Mouse (Mus musculus): Measurements from ENCODE around the gene Tyrp1. TPM values are rescaled to one million over a fixed set of nuclear protein-coding genes. Genes with fewer than 3 reads are reported as not detected.
A peak's percentile ranks its signal among the peaks of the same experiment; 100 is the strongest.

Gene Tyrp1
- 0.24 TPM in 1 of 2 replicates, not detected in the other for polyA plus RNA-seq (2015; fragmentation: Nextera tagmentation; extraction: Ambion mirVana)

DNA sequence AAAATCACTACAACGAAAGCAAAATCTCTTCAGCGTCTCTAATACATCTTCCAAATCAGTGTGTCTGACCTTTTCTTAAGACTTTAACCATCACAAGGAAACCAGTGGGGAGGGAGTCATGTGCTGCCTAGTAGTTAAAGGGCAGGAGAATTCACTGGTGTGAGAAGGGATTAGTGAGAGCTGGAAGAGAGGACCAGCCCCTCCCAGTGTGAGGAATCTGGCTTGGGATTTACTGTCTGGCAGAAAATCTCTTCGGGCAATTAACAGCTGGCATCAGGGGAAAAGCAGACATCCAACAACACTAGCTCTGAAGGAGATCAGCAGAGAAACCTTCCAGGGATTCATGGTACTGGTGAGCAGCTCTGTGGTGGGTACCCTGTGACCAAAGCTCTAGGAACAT, at the start of gene Tyrp1:
Gene Tyrp1 (plus strand): TSS at position 74 of the 400 bp plus-strand sequence.
- WGBS: 66% methylated on average over 3 of the region's 3 CpGs
- ATAC-seq (ENCODE audit: low read depth): no peak
- Histone ChIP-seq H3K4me2 (no peak within 1 kb of the TSS), H3K27ac (replicated peaks) (no peak within 1 kb of the TSS), H3K9ac (no peak within 1 kb of the TSS), H3K9me3 (no peaks in the 10 kb centered on the region), H3K27me3 (no peaks in the 10 kb centered on the region), H3K4me3 (no peak within 1 kb of the TSS), H3K36me3 (no peaks in the 10 kb centered on the region), H3K4me1 (replicated peaks) (no peaks in the 10 kb centered on the region)

DNA sequence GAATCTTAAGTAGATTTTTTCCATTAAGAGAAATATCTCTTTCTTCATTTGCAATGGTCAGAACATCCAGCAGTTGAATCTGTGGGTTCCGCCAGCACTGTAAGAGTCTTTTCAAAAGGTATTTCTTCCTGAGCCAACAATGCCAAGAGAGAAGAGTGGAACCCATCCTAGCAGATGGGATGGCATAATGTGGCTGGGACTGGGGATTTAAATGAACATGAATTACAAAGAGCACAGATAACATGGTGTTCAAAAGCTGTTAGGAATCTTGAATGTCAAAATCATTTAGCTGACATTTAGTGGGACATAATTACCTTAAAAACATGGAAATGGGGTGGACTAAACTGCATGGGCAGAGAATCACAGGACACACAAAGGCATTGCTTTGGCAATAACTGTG, 45.6 kb upstream of the Tyrp1 start:
- Histone ChIP-seq H3K4me2 (no peak overlapping the region), H3K9me3 (no peaks in the 10 kb centered on the region), H3K4me3 (no peak overlapping the region), H3K9ac (no peak overlapping the region), H3K36me3 (no peaks in the 10 kb centered on the region), H3K4me1 (replicated peaks) (no peaks in the 10 kb centered on the region), H3K27ac (replicated peaks) (0 out of 2 replicates have a peak overlapping the region, but pooled peaks have one; percentile 23), H3K27me3 (no peaks in the 10 kb centered on the region)
- 70% methylated on average over 1 of the region's 1 CpGs for WGBS
- no peak for ATAC-seq (ENCODE audit: low read depth)

GRCm38 (mm10) chr4:80819511-80819910, 14.4 kb upstream of the Tyrp1 start:
- Histone ChIP-seq H3K4me2 (no peak overlapping the region), H3K9me3 (no peaks in the 10 kb centered on the region), H3K9ac (no peak overlapping the region), H3K4me3 (no peak overlapping the region), H3K27ac (replicated peaks) (no peak overlapping the region), H3K36me3 (no peaks in the 10 kb centered on the region), H3K4me1 (replicated peaks) (no peaks in the 10 kb centered on the region), H3K27me3 (no peaks in the 10 kb centered on the region)
- ATAC-seq (ENCODE audit: low read depth): no peak

GRCm38 (mm10) chr4:80821945-80822344, 12.0 kb upstream of the Tyrp1 start:
- 87% methylated on average over 3 of the region's 3 CpGs for WGBS

DNA sequence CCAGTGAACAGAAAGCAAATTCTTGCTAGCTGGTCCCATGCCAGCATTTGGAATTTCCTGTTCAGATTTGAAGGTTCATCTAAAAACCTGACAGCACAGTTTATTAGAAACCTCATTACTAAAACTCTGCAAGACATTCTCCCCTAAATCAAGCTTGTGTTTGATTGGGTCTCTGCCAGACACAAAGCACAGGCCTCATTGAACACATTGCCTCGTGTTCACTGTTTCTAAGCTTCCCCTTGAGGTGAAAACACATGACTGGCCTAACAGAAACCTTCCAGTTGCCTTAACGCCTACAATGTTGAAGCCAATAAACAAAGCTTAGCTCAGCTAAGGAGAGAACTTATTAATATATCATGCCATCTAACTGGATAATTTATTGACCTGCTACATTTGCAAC, 5.7 kb upstream of the Tyrp1 start:
- 39% methylated on average over 2 of the region's 2 CpGs for WGBS
- Histone ChIP-seq H3K36me3 (no peaks in the 10 kb centered on the region), H3K4me2 (no peak overlapping the region), H3K9me3 (no peaks in the 10 kb centered on the region), H3K27ac (replicated peaks) (no peak overlapping the region), H3K4me1 (replicated peaks) (no peaks in the 10 kb centered on the region), H3K4me3 (no peak overlapping the region), H3K9ac (no peak overlapping the region), H3K27me3 (no peaks in the 10 kb centered on the region)
- ATAC-seq (ENCODE audit: low read depth): no peak

More at GRCm38 (mm10) chr4:80821945-80822344, 12.0 kb upstream of the Tyrp1 start:
- no peak overlapping the region for H3K4me3 ChIP-seq
- H3K4me2 ChIP-seq: no peak overlapping the region
- H3K9ac ChIP-seq: no peak overlapping the region
- H3K36me3 ChIP-seq: no peaks in the 10 kb centered on the region
- no peaks in the 10 kb centered on the region for H3K9me3 ChIP-seq
- H3K27me3 ChIP-seq: no peaks in the 10 kb centered on the region
- H3K27ac ChIP-seq (replicated peaks): no peak overlapping the region
- no peaks in the 10 kb centered on the region for H3K4me1 ChIP-seq (replicated peaks)
- no peak for ATAC-seq (ENCODE audit: low read depth)

DNA sequence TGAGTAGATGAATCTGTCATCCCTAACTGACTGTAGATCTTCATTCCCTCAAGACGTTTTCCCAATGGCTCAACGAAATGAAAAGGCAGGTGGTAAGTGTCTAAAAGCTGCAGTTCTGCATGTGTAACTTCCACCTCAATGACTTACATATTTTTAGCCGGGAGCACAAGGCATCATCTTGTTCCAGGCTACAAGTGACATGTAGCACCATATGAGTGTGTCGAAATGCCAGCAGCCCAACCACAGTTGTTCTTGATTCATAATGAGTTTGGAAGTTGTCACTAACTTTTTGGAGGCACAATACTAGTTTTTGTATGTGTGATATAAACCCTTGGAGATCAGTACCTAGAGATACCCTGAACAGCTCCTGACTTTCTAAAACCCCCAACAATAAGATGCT, 5.4 kb downstream of the Tyrp1 start:
- no peak overlapping the region for H3K4me3 ChIP-seq
- no peaks in the 10 kb centered on the region for H3K9me3 ChIP-seq
- no peak overlapping the region for H3K27ac ChIP-seq (replicated peaks)
- H3K9ac ChIP-seq: no peak overlapping the region
- WGBS: 81% methylated on average over 4 of the region's 4 CpGs
- H3K4me1 ChIP-seq (replicated peaks): no peaks in the 10 kb centered on the region
- no peak for ATAC-seq (ENCODE audit: low read depth)
- H3K36me3 ChIP-seq: no peaks in the 10 kb centered on the region
- H3K4me2 ChIP-seq: no peak overlapping the region
- no peaks in the 10 kb centered on the region for H3K27me3 ChIP-seq

DNA sequence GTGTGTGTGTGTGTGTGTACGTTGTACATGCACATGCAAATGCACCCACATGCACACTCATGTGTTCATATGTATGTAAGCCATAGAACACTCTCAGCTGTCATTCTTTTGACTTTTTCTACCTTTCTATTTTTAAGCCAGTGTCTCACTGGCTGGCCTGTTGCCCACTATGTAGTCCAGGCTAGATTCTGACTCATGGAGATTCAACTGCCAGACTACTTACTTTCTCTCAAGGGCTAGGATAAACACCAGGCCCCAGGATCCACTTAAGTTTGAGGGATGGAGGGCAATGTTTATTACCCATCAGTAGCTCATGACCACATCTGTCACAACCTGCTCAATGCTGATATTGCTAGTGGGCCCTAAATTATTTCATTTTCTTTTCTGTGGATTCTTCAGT, 8.1 kb downstream of the Tyrp1 start:
- Histone ChIP-seq H3K27me3 (no peaks in the 10 kb centered on the region), H3K4me2 (no peak overlapping the region), H3K4me3 (no peak overlapping the region), H3K9me3 (no peaks in the 10 kb centered on the region), H3K4me1 (replicated peaks) (no peaks in the 10 kb centered on the region), H3K27ac (replicated peaks) (no peak overlapping the region), H3K9ac (no peak overlapping the region), H3K36me3 (no peaks in the 10 kb centered on the region)
- ATAC-seq (ENCODE audit: low read depth): no peak
- WGBS: 71% methylated on average over 1 of the region's 1 CpGs

DNA sequence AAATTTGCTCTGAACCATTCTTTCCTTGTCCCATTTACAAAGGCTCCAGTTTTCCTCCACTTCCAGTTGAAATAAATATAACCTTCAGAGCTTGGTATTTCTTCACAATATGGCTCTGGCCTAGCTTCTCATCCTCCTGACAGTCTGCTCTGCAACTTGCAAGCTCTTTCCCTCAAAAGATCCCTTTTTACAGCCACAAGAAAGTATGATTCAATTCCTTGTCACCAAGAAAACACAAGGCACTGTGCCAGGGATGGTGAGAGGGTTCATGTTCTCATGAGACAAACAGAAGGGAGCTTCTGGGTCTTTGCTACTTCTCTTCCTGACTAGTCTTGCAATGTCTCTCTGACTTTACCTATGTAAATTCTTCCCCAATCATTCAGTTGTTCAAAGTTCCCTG, 9.8 kb downstream of the Tyrp1 start:
- ATAC-seq (ENCODE audit: low read depth): no peak
- Histone ChIP-seq H3K9ac (no peak overlapping the region), H3K9me3 (no peaks in the 10 kb centered on the region), H3K27me3 (no peaks in the 10 kb centered on the region), H3K36me3 (no peaks in the 10 kb centered on the region), H3K4me2 (no peak overlapping the region), H3K27ac (replicated peaks) (no peak overlapping the region), H3K4me1 (replicated peaks) (no peaks in the 10 kb centered on the region), H3K4me3 (no peak overlapping the region)

GRCm38 (mm10) chr4:80846052-80846451, 12.1 kb downstream of the Tyrp1 start:
- H3K4me3 ChIP-seq: no peak overlapping the region
- H3K9ac ChIP-seq: no peak overlapping the region
- no peaks in the 10 kb centered on the region for H3K4me1 ChIP-seq (replicated peaks)
- 81% methylated on average over 3 of the region's 3 CpGs for WGBS
- no peak overlapping the region for H3K4me2 ChIP-seq
- no peaks in the 10 kb centered on the region for H3K36me3 ChIP-seq
- ATAC-seq (ENCODE audit: low read depth): no peak
- H3K9me3 ChIP-seq: no peaks in the 10 kb centered on the region
- no peak overlapping the region for H3K27ac ChIP-seq (replicated peaks)
- H3K27me3 ChIP-seq: no peaks in the 10 kb centered on the region

DNA sequence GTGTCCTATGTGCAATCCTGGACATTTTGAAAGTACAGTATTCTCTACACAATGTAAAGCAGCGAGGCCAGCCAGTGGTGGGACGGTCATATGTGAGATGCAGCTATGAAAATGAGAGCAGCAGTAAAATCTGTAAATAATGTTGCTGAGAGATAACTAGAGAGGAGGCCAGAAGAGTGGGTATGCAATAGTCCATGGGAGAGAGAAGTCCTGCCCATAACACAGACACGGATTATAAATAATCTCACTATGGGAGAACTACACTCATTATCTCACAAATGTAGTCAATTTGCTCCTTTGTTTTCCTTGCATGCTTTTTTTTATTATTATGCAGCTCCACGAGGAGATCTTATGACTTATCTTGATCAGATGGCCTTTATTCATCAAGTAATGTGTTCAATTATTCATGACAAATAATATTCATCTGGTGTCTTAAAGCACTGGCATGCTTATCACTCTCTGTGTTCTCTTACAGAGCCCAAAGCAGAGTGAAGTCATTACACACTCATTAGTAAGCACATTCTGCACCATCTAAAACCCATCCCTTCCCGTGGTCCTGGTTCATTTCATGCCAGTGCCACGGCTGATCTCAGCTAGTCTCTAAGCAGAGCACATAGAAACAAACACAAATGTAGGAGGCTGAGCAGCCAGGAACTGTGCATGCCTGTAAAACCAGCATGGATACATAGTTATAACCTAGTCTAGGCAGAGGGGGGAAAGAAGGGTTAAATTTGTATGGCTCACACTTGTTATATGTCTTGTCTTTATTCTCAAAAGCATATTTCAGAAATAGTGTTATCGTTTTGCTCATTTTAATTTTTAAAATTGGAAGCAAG, 18.9 kb downstream of the Tyrp1 start:
- Histone ChIP-seq H3K9me3 (no peaks in the 10 kb centered on the region), H3K4me2 (no peak overlapping the region), H3K27me3 (no peaks in the 10 kb centered on the region), H3K9ac (no peak overlapping the region), H3K4me3 (no peak overlapping the region), H3K36me3 (no peaks in the 10 kb centered on the region), H3K4me1 (replicated peaks) (no peaks in the 10 kb centered on the region), H3K27ac (replicated peaks) (no peak overlapping the region)
- WGBS: 59% methylated on average over 7 of the region's 7 CpGs
- ATAC-seq (ENCODE audit: low read depth): peak; percentile 71

DNA sequence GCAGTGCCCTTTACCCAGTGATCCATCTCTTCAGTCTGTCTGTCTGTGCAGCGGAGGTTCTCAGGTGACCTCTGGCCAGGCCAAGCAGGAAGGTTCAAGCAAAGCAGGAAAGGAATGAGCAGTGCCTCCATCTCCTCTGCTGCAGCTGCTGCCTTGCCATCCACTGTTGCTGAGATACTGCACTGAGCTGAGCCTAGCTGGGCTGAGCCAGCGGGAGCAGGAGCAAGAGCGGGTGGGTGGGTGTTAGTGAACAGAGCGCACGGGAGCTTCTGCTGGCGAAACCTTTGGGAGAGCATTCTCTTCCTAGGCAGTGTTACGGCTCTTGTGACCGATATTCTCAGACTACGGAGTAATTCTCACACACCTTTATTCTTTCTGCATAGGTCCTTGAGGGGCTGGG, 21.6 kb downstream of the Tyrp1 start:
- Histone ChIP-seq H3K4me2 (no peak overlapping the region), H3K27me3 (no peaks in the 10 kb centered on the region), H3K4me3 (no peak overlapping the region), H3K36me3 (no peaks in the 10 kb centered on the region), H3K27ac (replicated peaks) (no peak overlapping the region), H3K4me1 (replicated peaks) (no peaks in the 10 kb centered on the region), H3K9me3 (no peaks in the 10 kb centered on the region), H3K9ac (no peak overlapping the region)
- ATAC-seq (ENCODE audit: low read depth): no peak
- WGBS: 84% methylated on average over 9 of the region's 9 CpGs

DNA sequence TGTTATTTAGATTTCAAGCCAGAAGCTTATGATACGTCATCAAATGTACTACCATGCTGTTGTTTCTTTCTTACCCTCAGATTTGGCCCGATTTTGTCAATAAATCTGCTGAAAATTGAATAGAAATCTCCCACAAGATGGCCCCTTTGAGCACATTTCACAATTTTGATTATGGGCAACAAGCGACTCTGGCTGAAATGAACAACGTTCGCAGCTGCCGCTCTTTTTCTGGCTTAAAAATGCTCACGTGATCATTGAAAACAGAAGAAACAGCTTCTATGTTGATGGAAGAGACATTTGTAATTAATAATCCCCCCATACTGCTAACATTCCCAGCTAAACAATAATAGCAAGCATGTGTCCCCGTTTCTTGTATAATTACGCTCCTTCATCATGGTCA, 29.0 kb downstream of the Tyrp1 start:
- peaks cover 10% of the 10 kb centered on the region for H3K4me1 ChIP-seq (replicated peaks)
- H3K9ac ChIP-seq: no peak overlapping the region
- H3K36me3 ChIP-seq: no peaks in the 10 kb centered on the region
- H3K27me3 ChIP-seq: no peaks in the 10 kb centered on the region
- no peak for ATAC-seq (ENCODE audit: low read depth)
- H3K4me3 ChIP-seq: no peak overlapping the region
- 68% methylated on average over 9 of the region's 9 CpGs for WGBS
- no peak overlapping the region for H3K4me2 ChIP-seq
- no peaks in the 10 kb centered on the region for H3K9me3 ChIP-seq
- H3K27ac ChIP-seq (replicated peaks): no peak overlapping the region

DNA sequence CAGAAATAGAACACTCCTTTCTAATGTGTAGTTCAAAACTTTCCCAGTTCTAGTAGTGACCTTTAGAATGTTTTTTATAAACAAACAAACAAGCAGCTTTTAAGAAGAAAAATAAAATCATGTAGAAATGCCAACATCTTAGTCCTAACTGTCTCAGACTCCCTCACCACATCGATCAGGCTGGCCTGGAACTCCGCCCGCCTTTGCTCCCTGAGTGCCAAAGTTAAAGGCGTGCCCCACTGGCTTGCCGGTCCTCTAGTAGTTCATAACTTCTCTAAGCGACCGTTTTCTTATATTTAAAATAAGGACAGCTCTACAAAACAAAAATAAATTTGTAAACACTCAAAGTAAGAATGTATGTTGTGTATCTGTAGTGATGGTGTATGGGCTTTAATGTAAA, 30.0 kb downstream of the Tyrp1 start:
- Histone ChIP-seq H3K4me3 (no peak overlapping the region), H3K4me1 (replicated peaks) (peaks cover 10% of the 10 kb centered on the region), H3K9ac (no peak overlapping the region), H3K9me3 (no peaks in the 10 kb centered on the region), H3K27me3 (no peaks in the 10 kb centered on the region), H3K27ac (replicated peaks) (no peak overlapping the region), H3K4me2 (no peak overlapping the region), H3K36me3 (no peaks in the 10 kb centered on the region)
- WGBS: 69% methylated on average over 7 of the region's 7 CpGs
- no peak for ATAC-seq (ENCODE audit: low read depth)
